Mouse (Mus musculus) cerebellum, adult 11 months (tissue): ENCODE data around the gene Syt1.
A peak's percentile ranks its signal among the peaks of the same experiment; 100 is the strongest.

Experiments
- DNase-seq: peaks from one replicate; pipeline ENCODE4 v3.0.0; 2022

Syt1 gene

GRCm38 (mm10) chr10:108884520-108884919, 126.3 kb downstream of the Syt1 start:
- DNase-seq = no peak

GRCm38 (mm10) chr10:108880372-108880771, 130.4 kb downstream of the Syt1 start:
- DNase-seq = peak; percentile 26

- DNase-seq = no peak
Measured at GRCm38 (mm10) chr10:108875730-108876129, 135.1 kb downstream of the Syt1 start.

GRCm38 (mm10) chr10:108874687-108875086, 136.1 kb downstream of the Syt1 start:
- no peak for DNase-seq

GRCm38 (mm10) chr10:108872359-108872758, 138.4 kb downstream of the Syt1 start:
- DNase-seq = no peak

GRCm38 (mm10) chr10:108870586-108870985, 140.2 kb downstream of the Syt1 start:
- no peak for DNase-seq

- DNase-seq = peak; percentile 53
Measured at GRCm38 (mm10) chr10:108868136-108868535, 142.6 kb downstream of the Syt1 start.

- peak; percentile 85 for DNase-seq
Measured at GRCm38 (mm10) chr10:108867202-108867601, 143.6 kb downstream of the Syt1 start.

GRCm38 (mm10) chr10:108865586-108865985, 145.2 kb downstream of the Syt1 start:
- no peak for DNase-seq

- DNase-seq = no peak
Measured at GRCm38 (mm10) chr10:108855986-108856385, 154.8 kb downstream of the Syt1 start.

GRCm38 (mm10) chr10:108852757-108853156, 158.0 kb downstream of the Syt1 start:
- no peak for DNase-seq

GRCm38 (mm10) chr10:108837434-108837833, 173.3 kb downstream of the Syt1 start:
- no peak for DNase-seq

GRCm38 (mm10) chr10:108832248-108832647, 178.5 kb downstream of the Syt1 start:
- DNase-seq = no peak

- peak; percentile 43 for DNase-seq
Measured at GRCm38 (mm10) chr10:108831801-108832200, 179.0 kb downstream of the Syt1 start.

GRCm38 (mm10) chr10:108822273-108822672, 188.5 kb downstream of the Syt1 start:
- peak; percentile 28 for DNase-seq

- DNase-seq = no peak
Measured at GRCm38 (mm10) chr10:108815339-108815738, 195.4 kb downstream of the Syt1 start.

- no peak for DNase-seq
Measured at GRCm38 (mm10) chr10:108804380-108804779, 206.4 kb downstream of the Syt1 start.

GRCm38 (mm10) chr10:108800776-108801175, 210.0 kb downstream of the Syt1 start:
- DNase-seq = no peak

- peak; percentile 41 for DNase-seq
Measured at GRCm38 (mm10) chr10:108798826-108799225, 212.0 kb downstream of the Syt1 start.

GRCm38 (mm10) chr10:108782817-108783216, 228.0 kb downstream of the Syt1 start:
- DNase-seq = no peak

- DNase-seq = no peak
Measured at GRCm38 (mm10) chr10:108780614-108781013, 230.2 kb downstream of the Syt1 start.

GRCm38 (mm10) chr10:108776735-108777134, 234.0 kb downstream of the Syt1 start:
- DNase-seq = no peak

- DNase-seq = no peak
Measured at GRCm38 (mm10) chr10:108771081-108771480, 239.7 kb downstream of the Syt1 start.

GRCm38 (mm10) chr10:108765564-108765963, 245.2 kb downstream of the Syt1 start:
- DNase-seq = peak; percentile 47

GRCm38 (mm10) chr10:108763722-108764121, 247.1 kb downstream of the Syt1 start:
- no peak for DNase-seq

- DNase-seq = no peak
Measured at GRCm38 (mm10) chr10:108753304-108753703, 257.5 kb downstream of the Syt1 start.
